ENCODE assay signal across 11 mouse cellular contexts in genomic region chr9:48813960-48814880, GRCm38 (mm10). TPM values are rescaled to one million over a fixed set of nuclear protein-coding genes. Genes with fewer than 3 reads are reported as not detected.
A peak's percentile ranks its signal among the peaks of the same experiment; 100 is the strongest.
DNase-seq lines count a peak whose midpoint lies in the region; ATAC-seq and TF ChIP-seq lines count a peak whose summit lies in the region.
"Had no signal": no experiment of that assay in that cellular context is flagged by ENCODE, and none has a peak within 500 bp of the region (broad histone marks: within the 10 kb centered on the region; RNA-seq: fewer than 3 reads in every experiment).

No protein-coding gene starts in this region.

- H3K4me2 ChIP-seq in heart, embryonic 11.5 days: peak overlapping the region; percentile 41
- peak overlapping the region; percentile 58 for H3K4me2 ChIP-seq in liver, embryonic 14.5 days (ENCODE audit: low read depth)
- H3K4me2 ChIP-seq: limb, embryonic 12.5 days had no signal

- TF ChIP-seq POLR2A in brain, embryonic 14.5 days (IDR thresholded peaks at IDR 0.05; ENCODE audit: borderline replicate concordance, extremely low read depth, insufficient read depth, insufficient read length, poor library complexity, severe bottlenecking): no peak

- TF ChIP-seq EP300 in liver, embryonic 14.5 days (IDR thresholded peaks at IDR 0.05; ENCODE audit: low read depth): peak; percentile 78

- 30% methylated on average over 19 of the region's 19 CpGs for WGBS in heart, embryonic 11.5 days (ENCODE audit: insufficient replicate concordance)
- WGBS in liver, embryonic 14.5 days (ENCODE audit: insufficient replicate concordance): 2% methylated on average over 19 of the region's 19 CpGs

- H3K27me3 ChIP-seq in heart, embryonic 11.5 days (ENCODE audit: control insufficient read depth, insufficient read depth, low read length): peaks cover 7% of the 10 kb centered on the region
- no peaks in the 10 kb centered on the region; the same call in 1 of the 2 replicates for H3K27me3 ChIP-seq in liver, embryonic 14.5 days (ENCODE audit: control insufficient read depth, insufficient read depth, low read length)

- ATAC-seq in heart, embryonic 11.5 days (replicated peaks; ENCODE audit: insufficient number of reproducible peaks, low FRiP score, low TSS enrichment): no peak
- ATAC-seq in liver, embryonic 14.5 days (ENCODE audit: insufficient read depth): peak; percentile 98

- DNase-seq in left cerebral cortex, postnatal 4 days: peak; percentile 51
- no peak for DNase-seq in left cerebral cortex, postnatal 14 days (ENCODE audit: low spot score in 2 of 2)
- peak; percentile 43 for DNase-seq in brain, embryonic 14.5 days (ENCODE audit: low read depth)
- DNase-seq in liver, embryonic 14.5 days (ENCODE audit: low read depth in 3 of 3, low spot score in 3 of 3): peak; percentile 41 to 67 (median 58)
- DNase-seq in embryo, embryonic 11 days: no peak
- no peak for DNase-seq in left cerebral cortex, adult 8-10 months (ENCODE audit: low spot score in 2 of 2)
- DNase-seq in adrenal gland, adult 18-20 months (ENCODE audit: low spot score in 2 of 2): no peak
- DNase-seq: kidney, adult 8-10 months; thymus, adult 18-20 months had no signal

- TF ChIP-seq CTCF in brain, embryonic 14.5 days (IDR thresholded peaks at IDR 0.05; ENCODE audit: borderline replicate concordance, extremely low read depth, insufficient read depth, insufficient read length): no peak
- TF ChIP-seq CTCF in liver, embryonic 14.5 days (IDR thresholded peaks at IDR 0.05; ENCODE audit: low read depth): peak; percentile 16; the same call in 1 of the 2 replicates

- no peak overlapping the region for H3K4me3 ChIP-seq in heart, embryonic 11.5 days (ENCODE audit: low read depth, low read length)
- H3K4me3 ChIP-seq in liver, embryonic 14.5 days (ENCODE audit: insufficient read depth in 1 of 2, low read depth in 2 of 2, low read length in 2 of 2): no peak overlapping the region
- H3K4me3 ChIP-seq: limb, embryonic 12.5 days had no signal

- no peaks in the 10 kb centered on the region for H3K9me3 ChIP-seq in heart, embryonic 11.5 days (replicated peaks; ENCODE audit: control insufficient read depth, low read length)
- no peaks in the 10 kb centered on the region for H3K9me3 ChIP-seq in liver, embryonic 14.5 days (ENCODE audit: control insufficient read depth, low read length)
- H3K9me3 ChIP-seq: limb, embryonic 12.5 days had no signal

- no peak overlapping the region for H3K27ac ChIP-seq in heart, embryonic 11.5 days (ENCODE audit: low read depth, low read length)
- peak overlapping the region; percentile 63 for H3K27ac ChIP-seq in liver, embryonic 14.5 days
- H3K27ac ChIP-seq: limb, embryonic 12.5 days had no signal

- intact Hi-C loops in left cerebral cortex, postnatal 4 days (cut with DNase I): no loop called here
- intact Hi-C loops in left cerebral cortex, postnatal 14 days (cut with DNase I): no loop called here

- peaks cover 15% of the 10 kb centered on the region for H3K4me1 ChIP-seq in heart, embryonic 11.5 days (ENCODE audit: control insufficient read depth, insufficient read depth, low read length)
- peaks cover 6 to 43% of the 10 kb centered on the region in 2 experiments for H3K4me1 ChIP-seq in liver, embryonic 14.5 days (replicated peaks; ENCODE audit: control insufficient read depth in 2 of 2, insufficient read depth in 2 of 2, low read length in 1 of 2)

- no peaks in the 10 kb centered on the region for H3K36me3 ChIP-seq in heart, embryonic 11.5 days (ENCODE audit: control insufficient read depth, insufficient read depth, low read length)
- no peaks in the 10 kb centered on the region for H3K36me3 ChIP-seq in liver, embryonic 14.5 days (replicated peaks; ENCODE audit: control insufficient read depth, insufficient read depth, low read depth)
- H3K36me3 ChIP-seq: limb, embryonic 12.5 days had no signal

- H3K9ac ChIP-seq in heart, embryonic 11.5 days (ENCODE audit: low read depth, low read length): 0 out of 2 replicates have a peak overlapping the region, but pooled peaks have one; percentile 28
- peak overlapping the region; percentile 48 for H3K9ac ChIP-seq in liver, embryonic 14.5 days (replicated peaks)
- H3K9ac ChIP-seq: limb, embryonic 12.5 days had no signal

RNA-seq across cellular contexts. Expression of gene Zbtb16, which starts 21.8 kb away (rescaled TPM):
- 10 to 100 TPM; 28.9 to 29.6 TPM for total RNA-seq in left cerebral cortex, postnatal 4 days (2021)
- total RNA-seq in left cerebral cortex, postnatal 14 days (2021): 10 to 100 TPM; 56.2 to 65.7 TPM
- 2.3 and 4.1 TPM in 2 replicates for polyA plus RNA-seq in brain, embryonic 14.5 days (2012; rRNA removed)
- polyA plus RNA-seq in heart, embryonic 11.5 days (2014; fragmentation: Nextera tagmentation; extraction: Ambion mirVana): 0.57 and 0.75 TPM in 2 replicates
- polyA plus RNA-seq in liver, embryonic 14.5 days (2012; rRNA removed): 0.24 and 0.26 TPM in 2 replicates
- polyA plus RNA-seq in liver, embryonic 14.5 days (2014; fragmentation: Nextera tagmentation; extraction: Ambion mirVana): 0.24 and 0.30 TPM in 2 replicates
- 10 to 100 TPM; 66.8 to 72.0 (median 69.8) TPM for total RNA-seq in left cerebral cortex, adult 8-10 months (2022)
- total RNA-seq in adrenal gland, adult 18-20 months (2021): 10 to 100 TPM; 77.6 to 92.0 TPM

Comparison
In these comparisons a context has a peak if more than half of its experiments do, and no peak if none do; other contexts are left out.
1. DNase-seq: peak in left cerebral cortex, postnatal 4 days (single experiment), brain, embryonic 14.5 days (single experiment) and liver, embryonic 14.5 days (3 of 3); none in left cerebral cortex, postnatal 14 days (0 of 2), embryo, embryonic 11 days (single experiment), left cerebral cortex, adult 8-10 months (0 of 2) and adrenal gland, adult 18-20 months (0 of 2).